Mouse (Mus musculus) heart, embryonic 13.5 days (tissue): ENCODE data around the gene Wdhd1. TPM values are rescaled to one million over a fixed set of nuclear protein-coding genes. Genes with fewer than 3 reads are reported as not detected.

Experiments used
- ATAC-seq: fragments of 200-750 bp; cut with Nextera tagmentation; 2 replicates; pipeline ENCODE4 v1.8.0; 2017; ENCODE audit warnings: moderate TSS enrichment; ENCODE audit not compliant: insufficient number of reproducible peaks, low FRiP score, low TSS enrichment; ENCODE audit errors: extremely low read depth
- H3K27ac ChIP-seq: fragments of 300-500 bp; sonication (generic); replicated peaks from 2 replicates; pipeline ENCODE4 v1.5.1; 2015; ENCODE audit warnings: moderate library complexity, mild to moderate bottlenecking, inconsistent platforms
- H3K27me3 ChIP-seq: fragments of 300-500 bp; sonication (generic); replicated peaks from 2 replicates; pipeline ENCODE4 v1.6.1; 2015; ENCODE audit warnings: mild to moderate bottlenecking, inconsistent platforms
- H3K36me3 ChIP-seq: fragments of 300-500 bp; sonication (generic); 2 replicates; pipeline ENCODE4 v1.6.1; 2015; ENCODE audit warnings: mild to moderate bottlenecking, inconsistent platforms
- H3K4me1 ChIP-seq: fragments of 300-500 bp; sonication (generic); 2 replicates; pipeline ENCODE4 v1.6.1; 2015; ENCODE audit warnings: inconsistent platforms
- H3K4me2 ChIP-seq: fragments of 300-500 bp; sonication (generic); 2 replicates; pipeline ENCODE4 v1.6.1; 2015; ENCODE audit warnings: inconsistent platforms, mild to moderate bottlenecking, moderate library complexity
- H3K4me3 ChIP-seq: fragments of 300-500 bp; sonication (generic); 2 replicates; pipeline ENCODE4 v1.5.1; 2015; ENCODE audit warnings: moderate library complexity, mild to moderate bottlenecking, inconsistent platforms
- H3K9ac ChIP-seq: fragments of 300-500 bp; sonication (generic); 2 replicates; pipeline ENCODE4 v1.6.1; 2015; ENCODE audit warnings: inconsistent platforms, mild to moderate bottlenecking, moderate library complexity
- H3K9me3 ChIP-seq: fragments of 300-500 bp; sonication (generic); 2 replicates; pipeline ENCODE4 v1.6.1; 2016; ENCODE audit warnings: inconsistent platforms
- WGBS: fragments of 180-500 bp; shearing (Covaris S2); methylation state at CpG from one replicate; pipeline ENCODE4 v1.1.7; 2015; ENCODE audit warnings: mixed read lengths; 5-methylcytosine and 5-hydroxymethylcytosine counted together
- polyA plus RNA-seq: library from polyadenylated mRNA; unstranded; fragments of >200 nt; fragmentation: Nextera tagmentation; extraction: Ambion mirVana; gene quantifications from 2 replicates; pipeline ENCODE4 v1.2.1, GENCODE M21; 2015

Wdhd1 gene
- polyA plus RNA-seq, 1 experiment from 2014 or later, result 16.4 TPM

DNA sequence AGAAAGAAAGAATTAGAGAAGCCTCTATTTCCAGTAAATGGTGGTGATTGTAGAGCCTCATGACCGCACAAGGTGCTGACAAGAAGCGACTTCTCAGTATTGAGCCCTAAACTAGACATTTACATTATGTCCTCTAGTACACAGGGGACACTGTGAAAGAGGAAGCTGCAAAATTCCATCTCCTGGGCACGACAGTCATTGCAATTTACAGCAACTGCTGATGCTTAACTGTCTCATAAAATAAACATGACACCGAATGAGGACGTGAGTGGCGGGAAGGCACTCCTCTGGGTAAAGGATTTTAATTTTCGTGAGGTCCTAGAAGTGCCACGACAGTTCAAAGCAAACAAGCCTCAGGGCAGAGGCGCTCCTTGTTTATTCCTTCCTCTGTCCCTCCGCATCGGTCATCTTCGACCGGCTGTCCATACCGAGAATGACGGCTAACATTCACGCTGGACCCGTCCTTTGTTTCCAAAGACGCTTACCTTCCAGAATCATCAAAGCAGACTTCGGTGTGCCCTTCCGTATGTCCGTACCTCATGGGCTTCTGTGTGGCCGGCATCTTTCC, 537 bp downstream of the Wdhd1 start:
- no peaks in the 10 kb centered on the region for H3K9me3 ChIP-seq
- H3K4me2 ChIP-seq, result peak overlapping the region; percentile 70
- no peak for ATAC-seq
- peaks cover 21% of the 10 kb centered on the region for H3K4me1 ChIP-seq
- H3K27me3 ChIP-seq, result no peaks in the 10 kb centered on the region
- 2% methylated on average over 22 of the region's 22 CpGs for WGBS
- peaks cover 30% of the 10 kb centered on the region for H3K36me3 ChIP-seq
- peak overlapping the region; percentile 95 for H3K9ac ChIP-seq
- H3K4me3 ChIP-seq, result peak overlapping the region; percentile 95
- H3K27ac ChIP-seq, result peak overlapping the region; percentile 99

DNA sequence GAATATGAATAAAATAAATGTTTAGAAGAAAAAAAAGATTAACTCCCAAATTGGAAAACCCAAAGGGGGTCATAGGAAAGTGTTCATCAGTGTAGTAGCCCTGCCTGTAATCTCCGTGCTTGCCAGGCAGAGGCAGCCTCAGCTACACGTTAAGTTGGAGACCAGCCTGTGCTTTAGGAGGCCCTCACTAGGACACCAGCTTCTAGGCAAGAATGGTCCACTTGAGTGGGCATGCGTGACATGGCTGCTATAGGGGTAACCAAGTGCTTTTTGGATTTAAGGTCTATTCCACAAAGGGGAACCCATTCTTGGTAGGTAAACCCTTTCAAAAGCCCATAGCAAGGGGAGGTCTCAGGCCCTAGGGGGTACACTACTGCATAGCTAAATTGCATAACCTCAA, 1.2 kb downstream of the Wdhd1 start:
- H3K27me3 ChIP-seq, result no peaks in the 10 kb centered on the region
- H3K27ac ChIP-seq, result no peak overlapping the region
- peaks cover 37% of the 10 kb centered on the region for H3K36me3 ChIP-seq
- no peaks in the 10 kb centered on the region for H3K9me3 ChIP-seq
- 22% methylated on average over 3 of the region's 3 CpGs for WGBS
- peak overlapping the region; percentile 95 for H3K4me3 ChIP-seq
- H3K4me1 ChIP-seq, result peaks cover 21% of the 10 kb centered on the region
- no peak for ATAC-seq
- H3K9ac ChIP-seq, result peak overlapping the region; percentile 95
- H3K4me2 ChIP-seq, result peak overlapping the region; percentile 70

DNA sequence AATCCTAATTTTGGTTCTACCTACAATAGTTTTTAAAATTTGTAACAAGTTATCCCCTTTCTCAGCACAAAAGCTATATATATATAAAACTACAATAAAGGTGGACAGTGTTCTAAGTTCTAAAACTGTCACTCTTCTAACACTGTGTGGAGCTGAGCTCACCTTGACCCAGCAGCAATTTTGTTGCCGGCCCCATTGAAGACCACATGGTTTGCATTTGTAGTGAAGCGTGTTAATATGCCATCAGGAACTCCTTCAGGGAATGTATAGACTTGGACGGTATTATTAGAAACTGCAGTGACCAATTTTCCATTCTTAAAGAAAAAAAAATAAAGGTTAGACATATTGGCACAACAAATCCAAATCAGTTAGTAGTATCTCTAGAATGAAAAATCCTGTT, 2.9 kb downstream of the Wdhd1 start:
- no peak overlapping the region for H3K27ac ChIP-seq
- WGBS, result 90% methylated on average over 3 of the region's 3 CpGs
- no peak overlapping the region for H3K4me3 ChIP-seq
- H3K36me3 ChIP-seq, result peaks cover 49% of the 10 kb centered on the region
- no peaks in the 10 kb centered on the region for H3K27me3 ChIP-seq
- H3K9ac ChIP-seq, result no peak overlapping the region
- peaks cover 21% of the 10 kb centered on the region for H3K4me1 ChIP-seq
- ATAC-seq, result no peak
- H3K4me2 ChIP-seq, result no peak overlapping the region
- no peaks in the 10 kb centered on the region for H3K9me3 ChIP-seq

DNA sequence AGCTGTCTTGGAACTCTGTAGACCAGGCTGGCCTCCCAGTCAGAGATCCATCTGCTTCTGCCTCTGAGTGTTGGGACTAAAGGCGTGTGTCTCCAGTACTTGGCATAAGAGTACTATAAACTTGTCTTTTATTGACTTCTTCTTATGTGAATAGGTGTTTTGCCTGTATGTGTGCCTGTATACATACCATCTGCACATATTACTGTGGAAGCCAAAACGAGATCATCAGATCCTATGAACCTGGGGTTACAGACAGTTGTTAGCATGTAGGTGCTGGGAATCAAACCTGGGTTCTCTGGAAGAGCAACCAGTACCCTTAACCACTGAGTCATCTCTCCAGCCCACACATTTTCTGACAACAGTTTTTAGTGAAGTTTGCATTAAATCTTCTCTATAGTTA, 7.0 kb downstream of the Wdhd1 start:
- 93% methylated on average over 2 of the region's 2 CpGs for WGBS
- ATAC-seq, result no peak
- Histone ChIP-seq H3K9ac (no peak overlapping the region), H3K4me2 (no peak overlapping the region), H3K4me3 (no peak overlapping the region), H3K27me3 (no peaks in the 10 kb centered on the region), H3K9me3 (no peaks in the 10 kb centered on the region), H3K27ac (no peak overlapping the region), H3K4me1 (0 out of 2 replicates have a peak, but pooled peaks cover 1% of the 10 kb centered on the region), H3K36me3 (peaks cover 86% of the 10 kb centered on the region)

DNA sequence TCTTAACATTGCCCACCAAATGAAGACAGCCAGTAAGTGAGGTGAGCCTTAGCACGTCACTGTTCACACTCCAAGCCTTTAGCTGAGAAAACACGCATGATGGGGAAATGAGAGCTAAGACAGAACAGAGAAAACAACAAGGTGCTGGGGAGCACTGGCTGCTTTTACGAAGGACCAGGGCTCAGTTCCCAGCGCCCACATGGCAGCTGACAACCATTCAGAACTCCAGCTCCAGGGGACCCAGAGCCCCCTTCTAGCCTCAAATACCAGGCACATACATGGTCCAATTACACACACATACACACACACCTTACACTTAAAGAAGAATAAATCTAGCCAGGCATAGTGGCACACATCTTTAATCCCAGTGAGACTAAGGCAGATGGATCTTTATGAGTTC, 7.6 kb downstream of the Wdhd1 start:
- Histone ChIP-seq H3K9me3 (no peaks in the 10 kb centered on the region), H3K27ac (no peak overlapping the region), H3K4me1 (no peaks in the 10 kb centered on the region), H3K9ac (no peak overlapping the region), H3K4me3 (no peak overlapping the region), H3K36me3 (peaks cover 87% of the 10 kb centered on the region), H3K27me3 (no peaks in the 10 kb centered on the region), H3K4me2 (no peak overlapping the region)
- WGBS, result over 99% methylated on average over 4 of the region's 4 CpGs
- ATAC-seq, result no peak

DNA sequence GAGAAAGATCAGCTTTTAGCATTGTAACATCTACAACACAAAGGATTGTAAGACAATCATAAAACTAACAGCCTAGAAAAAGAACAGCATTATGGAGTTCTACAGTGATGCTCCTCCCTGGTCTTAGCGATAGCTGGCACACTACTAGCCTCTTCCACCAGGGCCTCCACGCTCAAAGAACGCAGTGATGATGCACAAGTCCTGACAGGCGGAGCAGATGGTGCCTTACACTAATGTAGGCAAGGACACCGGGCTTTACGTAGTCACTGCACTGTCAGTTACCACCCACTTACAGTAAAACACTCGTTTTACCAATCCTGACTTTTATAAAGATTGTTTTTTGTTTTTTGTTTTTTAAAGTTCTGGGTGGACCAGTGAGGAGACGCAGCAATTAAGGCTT, 10.8 kb downstream of the Wdhd1 start:
- WGBS, result 89% methylated on average over 8 of the region's 8 CpGs

DNA sequence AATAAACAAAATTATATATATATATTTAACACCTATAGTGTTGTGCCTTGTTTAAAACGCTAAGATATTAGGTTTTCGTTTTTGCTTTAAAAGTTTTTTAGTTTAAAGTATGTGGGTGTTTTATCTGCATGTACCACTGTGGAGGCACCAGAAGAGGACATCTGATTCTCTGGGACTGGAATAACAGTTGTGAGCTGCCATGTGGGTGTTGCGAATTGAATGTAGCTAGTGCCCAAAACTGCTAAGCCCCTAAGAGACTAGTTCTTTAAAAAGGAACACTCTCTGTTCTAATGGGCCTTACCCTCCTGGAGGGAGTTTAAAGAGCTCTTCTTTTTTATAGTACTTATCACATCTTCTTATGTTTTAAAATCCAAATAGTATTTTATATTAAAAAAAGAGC, 11.8 kb downstream of the Wdhd1 start:
- Histone ChIP-seq H3K4me3 (no peak overlapping the region), H3K4me2 (no peak overlapping the region), H3K36me3 (peaks cover 78% of the 10 kb centered on the region), H3K9ac (no peak overlapping the region), H3K4me1 (no peaks in the 10 kb centered on the region), H3K27ac (no peak overlapping the region), H3K9me3 (no peaks in the 10 kb centered on the region), H3K27me3 (no peaks in the 10 kb centered on the region)
- 89% methylated on average over 3 of the region's 3 CpGs for WGBS
- ATAC-seq, result no peak

More for the DNA sequence above, 10.8 kb downstream of the Wdhd1 start:
- Histone ChIP-seq H3K4me3 (no peak overlapping the region), H3K9ac (no peak overlapping the region), H3K36me3 (peaks cover 78% of the 10 kb centered on the region), H3K4me1 (no peaks in the 10 kb centered on the region), H3K9me3 (no peaks in the 10 kb centered on the region), H3K27me3 (no peaks in the 10 kb centered on the region), H3K27ac (no peak overlapping the region), H3K4me2 (no peak overlapping the region)
- no peak for ATAC-seq

DNA sequence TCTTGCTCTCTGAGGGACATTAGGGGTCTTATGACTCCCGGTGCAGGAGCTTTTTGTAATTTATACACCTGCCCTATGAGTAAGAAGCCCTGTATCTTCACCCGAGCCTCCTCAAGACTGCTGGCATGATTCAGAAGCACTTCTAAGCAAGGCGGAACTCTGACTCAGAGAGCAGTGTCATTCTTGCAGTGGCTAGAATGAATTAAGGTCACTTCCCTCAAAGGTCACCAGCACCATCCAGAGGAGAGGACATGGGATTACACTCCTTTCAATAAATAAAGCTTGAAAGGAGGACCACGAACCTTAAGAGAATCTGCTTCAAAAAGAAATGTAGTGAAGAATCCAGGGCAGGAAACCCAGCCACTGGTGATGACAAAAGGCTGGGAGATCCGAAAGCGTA, 26.8 kb downstream of the Wdhd1 start:
- 72% methylated on average over 6 of the region's 6 CpGs for WGBS
- ATAC-seq, result no peak
- H3K4me3 ChIP-seq, result no peak overlapping the region
- no peaks in the 10 kb centered on the region for H3K9me3 ChIP-seq
- H3K4me1 ChIP-seq, result no peaks in the 10 kb centered on the region
- H3K4me2 ChIP-seq, result no peak overlapping the region
- no peaks in the 10 kb centered on the region; the same call in 1 of the 2 replicates for H3K27me3 ChIP-seq
- H3K9ac ChIP-seq, result no peak overlapping the region
- no peak overlapping the region for H3K27ac ChIP-seq
- H3K36me3 ChIP-seq, result peaks cover 79% of the 10 kb centered on the region

DNA sequence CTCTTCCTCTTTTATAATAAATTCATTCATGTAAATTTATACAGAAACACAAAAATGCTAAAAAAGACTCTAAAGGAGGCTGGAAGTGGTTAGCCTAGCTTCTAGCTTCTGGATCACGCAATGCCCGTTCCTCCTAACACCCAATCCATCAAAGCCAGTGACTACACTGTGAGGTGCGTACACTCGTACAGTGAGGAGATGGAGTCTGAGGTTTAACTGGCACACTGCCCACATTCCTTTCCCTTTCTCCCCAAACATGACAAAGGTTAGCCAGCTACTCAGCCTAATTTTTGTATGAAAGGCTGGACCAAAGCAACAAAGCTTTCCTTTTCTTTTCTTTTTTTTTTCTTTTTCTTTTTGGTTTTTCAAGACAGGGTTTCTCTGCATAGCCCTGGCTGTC, 33.9 kb downstream of the Wdhd1 start:
- Histone ChIP-seq H3K4me1 (peaks cover 16% of the 10 kb centered on the region), H3K4me2 (no peak overlapping the region), H3K9me3 (no peaks in the 10 kb centered on the region), H3K4me3 (no peak overlapping the region), H3K27me3 (peaks cover 5% of the 10 kb centered on the region), H3K36me3 (peaks cover 62% of the 10 kb centered on the region), H3K9ac (no peak overlapping the region), H3K27ac (no peak overlapping the region)
- WGBS, result 49% methylated on average over 4 of the region's 4 CpGs
- no peak for ATAC-seq

DNA sequence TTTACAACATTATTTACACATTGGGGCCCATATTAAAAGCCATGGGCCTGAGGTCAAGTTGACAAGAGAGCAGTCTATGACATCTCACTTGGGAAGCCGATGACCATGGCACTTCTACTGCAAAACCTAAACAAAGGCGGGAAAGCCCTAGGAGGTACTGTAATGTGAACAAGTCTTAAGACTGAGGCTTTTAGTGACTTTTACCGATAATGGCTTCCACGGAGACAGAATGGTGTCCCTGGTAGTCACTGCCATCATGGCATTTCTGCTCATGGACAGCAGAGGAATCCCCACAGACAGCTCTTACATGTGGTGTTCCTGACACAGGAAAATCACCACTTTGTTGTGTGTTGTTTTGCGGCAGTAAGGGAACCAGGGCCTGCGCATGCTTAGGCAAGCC, 35.6 kb downstream of the Wdhd1 start:
- no peak for ATAC-seq
- Histone ChIP-seq H3K4me3 (no peak overlapping the region), H3K4me1 (peaks cover 16% of the 10 kb centered on the region), H3K36me3 (peaks cover 45% of the 10 kb centered on the region), H3K9me3 (peaks cover 6% of the 10 kb centered on the region), H3K4me2 (no peak overlapping the region), H3K27me3 (peaks cover 10% of the 10 kb centered on the region), H3K27ac (0 out of 2 replicates have a peak overlapping the region, but pooled peaks have one; percentile 34), H3K9ac (no peak overlapping the region)
- 67% methylated on average over 6 of the region's 6 CpGs for WGBS

DNA sequence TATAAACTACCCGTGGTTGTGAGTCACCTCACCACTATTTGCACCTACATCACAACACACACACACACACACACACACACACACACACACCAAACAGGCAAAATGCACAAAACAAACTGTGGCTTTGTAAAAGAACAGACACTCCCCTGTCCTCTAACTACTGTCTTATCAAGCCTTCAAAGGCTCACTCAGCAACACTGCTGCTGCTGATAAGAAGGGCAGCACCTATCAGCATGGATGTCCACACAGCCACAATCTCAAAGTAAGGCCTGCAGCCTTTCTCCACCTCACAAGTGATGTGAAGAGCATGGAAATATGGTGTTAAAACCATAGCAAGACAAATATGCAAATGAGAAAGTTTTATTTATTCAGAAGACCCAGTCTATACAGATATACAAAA, 36.1 kb downstream of the Wdhd1 start:
- whole genome bisulfite sequencing, result 24% methylated on average over 1 of the region's 1 CpGs
- peaks cover 16% of the 10 kb centered on the region for H3K4me1 ChIP-seq
- no peak overlapping the region for H3K4me3 ChIP-seq
- no peak overlapping the region for H3K9ac ChIP-seq
- peaks cover 40% of the 10 kb centered on the region for H3K36me3 ChIP-seq
- no peak overlapping the region for H3K4me2 ChIP-seq
- H3K27ac ChIP-seq, result no peak overlapping the region; the same call in 1 of the 2 replicates
- H3K9me3 ChIP-seq, result peaks cover 8% of the 10 kb centered on the region
- peak; percentile 54; the same call in 1 of the 2 replicates for ATAC-seq
- peaks cover 10% of the 10 kb centered on the region for H3K27me3 ChIP-seq

DNA sequence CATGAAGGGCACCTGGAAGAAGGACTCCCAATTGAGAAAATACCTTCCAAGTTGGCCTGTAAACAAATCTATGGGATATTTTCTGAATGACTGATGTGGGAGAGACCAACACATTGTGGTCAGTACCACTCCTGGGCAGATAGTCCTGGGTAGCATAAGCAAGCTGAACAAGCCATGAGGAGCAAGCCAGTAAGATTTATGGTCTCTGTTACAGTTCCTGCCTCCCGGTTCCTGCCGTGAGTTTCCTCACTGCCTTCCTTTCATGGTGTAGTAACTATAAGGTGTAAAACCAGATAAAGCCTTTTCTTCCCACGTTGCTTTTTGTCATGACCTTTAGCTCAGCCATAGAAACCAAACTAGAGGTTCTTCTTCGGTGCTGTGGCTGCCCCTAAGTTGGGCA, 39.4 kb downstream of the Wdhd1 start:
- Histone ChIP-seq H3K27me3 (peaks cover 10% of the 10 kb centered on the region), H3K4me1 (peaks cover 36% of the 10 kb centered on the region), H3K9me3 (peaks cover 13% of the 10 kb centered on the region), H3K4me3 (no peak overlapping the region), H3K36me3 (peaks cover 11% of the 10 kb centered on the region), H3K9ac (no peak overlapping the region), H3K27ac (no peak overlapping the region), H3K4me2 (no peak overlapping the region)
- no peak for ATAC-seq
- 85% methylated on average over 4 of the region's 4 CpGs for WGBS
